Comparison of ENCODE assay signal across 9 mouse cellular contexts in genomic region chr5:27075131-27075591, GRCm38 (mm10).
DNase-seq lines count a peak whose midpoint lies in the region; ATAC-seq and TF ChIP-seq lines count a peak whose summit lies in the region.
"Had no signal": no experiment of that assay in that cellular context is flagged by ENCODE, and none has a peak within 500 bp of the region (broad histone marks: within the 10 kb centered on the region; RNA-seq: fewer than 3 reads in every experiment).

No protein-coding gene starts in this region.

- no peaks in the 10 kb centered on the region for H3K9me3 ChIP-seq in forebrain, embryonic 11.5 days (ENCODE audit: control insufficient read depth, low read length)
- H3K9me3 ChIP-seq in limb, embryonic 11.5 days (ENCODE audit: control insufficient read depth, low read length): no peaks in the 10 kb centered on the region
- no peaks in the 10 kb centered on the region for H3K9me3 ChIP-seq in neural tube, embryonic 14.5 days (ENCODE audit: control insufficient read depth, low read length)
- H3K9me3 ChIP-seq: limb, embryonic 15.5 days had no signal

- H3K4me2 ChIP-seq in forebrain, embryonic 11.5 days (ENCODE audit: low read depth, low read length, severe bottlenecking): no peak overlapping the region
- no peak overlapping the region for H3K4me2 ChIP-seq in limb, embryonic 11.5 days (ENCODE audit: low read depth, severe bottlenecking)
- no peak overlapping the region for H3K4me2 ChIP-seq in neural tube, embryonic 14.5 days (ENCODE audit: low read depth, low read length)
- H3K4me2 ChIP-seq: limb, embryonic 15.5 days had no signal

- no peaks in the 10 kb centered on the region for H3K4me1 ChIP-seq in lung, adult 2 months (ENCODE audit: control insufficient read depth, insufficient read depth, low read length)
- H3K4me1 ChIP-seq in forebrain, embryonic 11.5 days (replicated peaks; ENCODE audit: control insufficient read depth, insufficient read depth, low read length): no peaks in the 10 kb centered on the region
- no peaks in the 10 kb centered on the region for H3K4me1 ChIP-seq in limb, embryonic 11.5 days (ENCODE audit: control insufficient read depth, insufficient read depth, low read length)
- no peaks in the 10 kb centered on the region for H3K4me1 ChIP-seq in neural tube, embryonic 14.5 days (ENCODE audit: control insufficient read depth, insufficient read depth, low read length)
- H3K4me1 ChIP-seq: limb, embryonic 15.5 days had no signal

- H3K9ac ChIP-seq in forebrain, embryonic 11.5 days (ENCODE audit: low read length): no peak overlapping the region
- H3K9ac ChIP-seq in limb, embryonic 11.5 days (ENCODE audit: low read length): no peak overlapping the region
- H3K9ac ChIP-seq in neural tube, embryonic 14.5 days (replicated peaks; ENCODE audit: low read depth, low read length): no peak overlapping the region
- H3K9ac ChIP-seq: limb, embryonic 15.5 days had no signal

- 20% methylated on average over 8 of the region's 8 CpGs for WGBS in lung, adult 2 months
- 22% methylated on average over 8 of the region's 8 CpGs for WGBS in forebrain, embryonic 11.5 days
- WGBS in limb, embryonic 11.5 days: 38% methylated on average over 8 of the region's 8 CpGs
- WGBS in neural tube, embryonic 14.5 days: 23% methylated on average over 8 of the region's 8 CpGs

- TF ChIP-seq CTCF in lung, adult 2 months (IDR thresholded peaks at IDR 0.05; ENCODE audit: insufficient read depth, low read length): peak; percentile 42
- TF ChIP-seq CTCF in brain, embryonic 14.5 days (IDR thresholded peaks at IDR 0.05; ENCODE audit: borderline replicate concordance, extremely low read depth, insufficient read depth, insufficient read length): peak; percentile 89

- peak; percentile 78 for ATAC-seq in forebrain, embryonic 11.5 days (replicated peaks; ENCODE audit: low FRiP score)
- ATAC-seq in limb, embryonic 11.5 days (ENCODE audit: insufficient number of reproducible peaks, low FRiP score, low TSS enrichment, low read depth): no peak
- peak; percentile 91 for ATAC-seq in neural tube, embryonic 14.5 days (ENCODE audit: low read depth)
- no peak for ATAC-seq in inflammation-experienced regulatory T-cells, adult 6 months

- DNase-seq in lung, adult 2 months: no peak
- no peak for DNase-seq in lung, postnatal 25 days (ENCODE audit: low spot score)
- DNase-seq in brain, embryonic 14.5 days (ENCODE audit: low read depth): peak; percentile 89
- peak; percentile 74 for DNase-seq in forebrain, embryonic 11.5 days (ENCODE audit: low spot score)
- peak; percentile 32 for DNase-seq in kidney, adult 18-20 months
- DNase-seq in limb, embryonic 11.5 days (ENCODE audit: low spot score): peak; percentile 66

- H3K36me3 ChIP-seq in forebrain, embryonic 11.5 days (ENCODE audit: control insufficient read depth, insufficient read depth, low read length): no peaks in the 10 kb centered on the region
- H3K36me3 ChIP-seq in limb, embryonic 11.5 days (ENCODE audit: control insufficient read depth, insufficient read depth, low read length): no peaks in the 10 kb centered on the region
- H3K36me3 ChIP-seq in neural tube, embryonic 14.5 days (ENCODE audit: control insufficient read depth, insufficient read depth, low read length): no peaks in the 10 kb centered on the region
- H3K36me3 ChIP-seq: limb, embryonic 15.5 days had no signal

- no peak overlapping the region for H3K4me3 ChIP-seq in lung, adult 2 months (replicated peaks; ENCODE audit: extremely low read depth, low read depth, low read length)
- H3K4me3 ChIP-seq in forebrain, embryonic 11.5 days (ENCODE audit: low read depth, low read length): no peak overlapping the region
- no peak overlapping the region for H3K4me3 ChIP-seq in limb, embryonic 11.5 days (ENCODE audit: low read depth, low read length)
- no peak overlapping the region for H3K4me3 ChIP-seq in neural tube, embryonic 14.5 days (ENCODE audit: low read depth, low read length)
- H3K4me3 ChIP-seq: limb, embryonic 15.5 days had no signal

- TF ChIP-seq POLR2A in lung, adult 2 months (IDR thresholded peaks at IDR 0.05; ENCODE audit: borderline replicate concordance, extremely low read depth, low read depth, low read length): no peak
- TF ChIP-seq POLR2A in brain, embryonic 14.5 days (IDR thresholded peaks at IDR 0.05; ENCODE audit: borderline replicate concordance, extremely low read depth, insufficient read depth, insufficient read length, poor library complexity, severe bottlenecking): no peak

- H3K27me3 ChIP-seq in forebrain, embryonic 11.5 days (ENCODE audit: control insufficient read depth, insufficient read depth, low read length): no peaks in the 10 kb centered on the region
- H3K27me3 ChIP-seq in limb, embryonic 11.5 days (ENCODE audit: control insufficient read depth, insufficient read depth, low read length): no peaks in the 10 kb centered on the region
- no peaks in the 10 kb centered on the region for H3K27me3 ChIP-seq in neural tube, embryonic 14.5 days (ENCODE audit: control insufficient read depth, insufficient read depth, low read length)
- H3K27me3 ChIP-seq: limb, embryonic 15.5 days had no signal

- H3K27ac ChIP-seq in forebrain, embryonic 11.5 days (ENCODE audit: low read depth, low read length): no peak overlapping the region
- H3K27ac ChIP-seq in limb, embryonic 11.5 days (replicated peaks; ENCODE audit: low read depth, low read length): no peak overlapping the region
- no peak overlapping the region for H3K27ac ChIP-seq in neural tube, embryonic 14.5 days (ENCODE audit: low read depth, low read length)
- H3K27ac ChIP-seq: limb, embryonic 15.5 days had no signal

Comparison
In these comparisons a context has a peak if more than half of its experiments do, and no peak if none do; other contexts are left out.
1. DNase-seq: peak in brain, embryonic 14.5 days (single experiment), forebrain, embryonic 11.5 days (single experiment), kidney, adult 18-20 months (single experiment) and limb, embryonic 11.5 days (single experiment); none in lung, adult 2 months (single experiment) and lung, postnatal 25 days (single experiment).
2. ATAC-seq: peak in forebrain, embryonic 11.5 days (single experiment) and neural tube, embryonic 14.5 days (single experiment); none in limb, embryonic 11.5 days (single experiment) and inflammation-experienced regulatory T-cells, adult 6 months (single experiment).